Mouse (Mus musculus) erythroblast, embryonic 14.5 days (primary cell): Measurements from ENCODE around the gene Ksr1. TPM values are rescaled to one million over a fixed set of nuclear protein-coding genes. Genes with fewer than 3 reads are reported as not detected.
A peak's percentile ranks its signal among the peaks of the same experiment; 100 is the strongest.

ENCODE experiments used
- H3K27me3 ChIP-seq: 2 replicates; pipeline ENCODE4 v1.6.1; 2012; ENCODE audit warnings: inconsistent platforms; ENCODE audit not compliant: control insufficient read depth
- H3K36me3 ChIP-seq: 2 replicates; pipeline ENCODE4 v1.6.1; 2012; ENCODE audit warnings: mild to moderate bottlenecking, inconsistent platforms; ENCODE audit not compliant: control insufficient read depth
- H3K4me1 ChIP-seq: 2 replicates; pipeline ENCODE4 v1.6.1; 2012; ENCODE audit warnings: inconsistent platforms; ENCODE audit not compliant: control insufficient read depth
- H3K4me3 ChIP-seq: replicated peaks from 2 replicates; pipeline ENCODE3; 2012; ENCODE audit warnings: moderate library complexity, mild to moderate bottlenecking, inconsistent platforms
- H3K9me3 ChIP-seq: 2 replicates; pipeline ENCODE4 v1.6.1; 2012; ENCODE audit warnings: low read length, inconsistent platforms, mixed read lengths; ENCODE audit not compliant: control insufficient read depth
- GATA1 ChIP-seq: IDR thresholded peaks from 2 replicates; pipeline ENCODE4 v1.6.1; 2012; ENCODE audit warnings: low read length, inconsistent platforms, mixed read lengths
- TAL1 ChIP-seq: IDR thresholded peaks from 3 replicates; pipeline ENCODE4 v1.6.1; 2012; ENCODE audit warnings: low read length, inconsistent platforms, mixed read lengths
- polyA plus RNA-seq: library from polyadenylated mRNA; stranded (reverse); fragments of >175 nt; gene quantifications from 2 replicates; pipeline ENCODE4 v1.2.3, GENCODE M21; 2012

Gene Ksr1
- polyA plus RNA-seq, 1 experiment, result 4.4 TPM

GRCm38 (mm10) chr11:79152696-79153095 lies 6.5 kb upstream of the Ksr1 start:
- Histone ChIP-seq H3K27me3 (no peaks in the 10 kb centered on the region), H3K4me1 (peaks cover 2% of the 10 kb centered on the region), H3K9me3 (no peaks in the 10 kb centered on the region), H3K36me3 (no peaks in the 10 kb centered on the region), H3K4me3 (no peak overlapping the region)
- TF ChIP-seq GATA1 (no peak), TAL1 (no peak)

GRCm38 (mm10) chr11:79151874-79152273 lies 5.7 kb upstream of the Ksr1 start:
- H3K9me3 ChIP-seq, result no peaks in the 10 kb centered on the region
- no peak overlapping the region for H3K4me3 ChIP-seq
- no peaks in the 10 kb centered on the region for H3K27me3 ChIP-seq
- peaks cover 2% of the 10 kb centered on the region for H3K4me1 ChIP-seq
- no peaks in the 10 kb centered on the region for H3K36me3 ChIP-seq
- TF ChIP-seq GATA1 (no peak), TAL1 (no peak)

DNA sequence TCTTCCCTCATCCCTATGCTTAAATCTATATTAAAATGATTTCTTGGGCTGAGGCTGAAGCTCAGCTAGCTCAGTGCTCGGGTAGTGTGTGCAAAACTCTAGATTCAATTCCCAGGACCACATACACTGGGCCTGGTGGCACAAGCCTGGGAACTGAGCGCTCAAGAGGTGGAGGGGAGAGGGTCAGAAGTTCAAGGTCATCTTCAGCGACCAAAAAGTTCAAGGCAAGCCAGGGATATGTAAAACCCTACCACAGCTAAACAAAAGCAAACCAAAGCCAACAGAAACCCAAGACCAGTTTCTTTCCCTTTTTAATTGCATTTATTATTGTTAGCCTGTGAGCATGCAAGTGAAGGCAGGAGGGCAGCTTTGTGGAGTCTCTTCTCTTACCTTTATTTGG lies 4.1 kb upstream of the Ksr1 start:
- no peak for TF ChIP-seq TAL1
- TF ChIP-seq GATA1, result no peak
- Histone ChIP-seq H3K9me3 (no peaks in the 10 kb centered on the region), H3K4me3 (no peak overlapping the region), H3K36me3 (no peaks in the 10 kb centered on the region), H3K4me1 (peaks cover 18% of the 10 kb centered on the region), H3K27me3 (peaks cover 14% of the 10 kb centered on the region)

DNA sequence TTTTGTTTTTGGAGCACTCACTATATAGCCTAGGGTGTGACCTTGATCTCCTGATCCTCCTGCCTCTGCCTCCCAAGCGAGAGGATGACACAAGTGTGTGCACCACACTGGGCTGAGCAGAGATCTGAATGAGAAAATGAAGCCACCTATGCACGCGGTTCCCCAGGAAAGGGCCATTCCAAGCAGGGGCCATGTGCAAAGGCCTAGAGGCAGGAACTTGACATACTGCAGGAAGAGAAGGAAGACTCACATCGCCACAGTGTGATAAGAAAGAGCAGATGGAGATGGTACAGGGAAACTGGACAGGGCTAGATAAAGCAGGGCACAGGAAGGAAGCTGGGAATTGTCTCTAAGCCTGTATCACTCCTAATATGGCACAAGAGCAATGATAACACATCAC lies 3.1 kb upstream of the Ksr1 start:
- TF ChIP-seq TAL1, result no peak
- no peak for TF ChIP-seq GATA1
- Histone ChIP-seq H3K4me1 (peaks cover 22% of the 10 kb centered on the region), H3K4me3 (no peak overlapping the region), H3K36me3 (no peaks in the 10 kb centered on the region), H3K27me3 (peaks cover 19% of the 10 kb centered on the region), H3K9me3 (no peaks in the 10 kb centered on the region)

GRCm38 (mm10) chr11:79148783-79149182 lies 2.6 kb upstream of the Ksr1 start:
- H3K36me3 ChIP-seq, result no peaks in the 10 kb centered on the region
- H3K4me3 ChIP-seq, result no peak overlapping the region
- peaks cover 19% of the 10 kb centered on the region for H3K27me3 ChIP-seq
- TF ChIP-seq GATA1 (no peak), TAL1 (no peak)
- H3K9me3 ChIP-seq, result no peaks in the 10 kb centered on the region
- H3K4me1 ChIP-seq, result peaks cover 22% of the 10 kb centered on the region

GRCm38 (mm10) chr11:79145283-79146265 lies 633 bp downstream of the Ksr1 start:
- Histone ChIP-seq H3K4me3 (peak overlapping the region; percentile 81), H3K36me3 (no peaks in the 10 kb centered on the region), H3K27me3 (peaks cover 19% of the 10 kb centered on the region), H3K4me1 (peaks cover 33% of the 10 kb centered on the region), H3K9me3 (no peaks in the 10 kb centered on the region)
- no peak for TF ChIP-seq GATA1
- no peak for TF ChIP-seq TAL1

- Histone ChIP-seq H3K27me3 (peaks cover 19% of the 10 kb centered on the region), H3K4me1 (peaks cover 33% of the 10 kb centered on the region), H3K36me3 (no peaks in the 10 kb centered on the region), H3K9me3 (no peaks in the 10 kb centered on the region), H3K4me3 (peak overlapping the region; percentile 81)
- TF ChIP-seq GATA1, result no peak
- no peak for TF ChIP-seq TAL1
Observed at GRCm38 (mm10) chr11:79144741-79145140, 1.5 kb downstream of the Ksr1 start.

DNA sequence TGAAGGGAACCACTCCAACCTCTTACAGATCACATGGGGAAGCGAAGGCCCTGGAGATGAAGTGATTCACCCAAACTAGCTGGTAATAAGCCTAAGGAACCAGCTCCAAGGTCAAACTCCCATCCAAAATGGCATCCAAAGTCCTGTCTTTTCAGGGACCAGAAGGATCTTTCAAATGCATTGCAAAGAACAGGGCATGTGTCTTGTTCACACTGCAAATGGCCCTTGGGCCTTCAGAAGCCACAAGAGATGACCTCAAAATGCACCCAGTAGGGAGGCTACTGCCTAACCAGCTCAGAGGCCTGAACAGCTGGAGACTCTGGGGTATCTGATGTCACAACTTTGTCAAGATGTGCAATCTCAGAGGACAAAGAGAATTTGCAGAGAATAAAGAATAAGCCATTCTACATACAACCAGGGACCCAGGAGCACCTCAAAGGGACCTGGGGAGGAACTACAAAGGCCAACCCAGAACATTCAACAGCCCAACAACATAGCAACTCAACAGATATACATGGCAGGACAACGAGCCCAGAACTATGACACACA lies 2.1 kb downstream of the Ksr1 start:
- TF ChIP-seq GATA1 (no peak), TAL1 (no peak)
- no peak overlapping the region for H3K4me3 ChIP-seq
- H3K27me3 ChIP-seq, result peaks cover 19% of the 10 kb centered on the region
- H3K36me3 ChIP-seq, result no peaks in the 10 kb centered on the region
- H3K9me3 ChIP-seq, result no peaks in the 10 kb centered on the region
- H3K4me1 ChIP-seq, result peaks cover 33% of the 10 kb centered on the region

DNA sequence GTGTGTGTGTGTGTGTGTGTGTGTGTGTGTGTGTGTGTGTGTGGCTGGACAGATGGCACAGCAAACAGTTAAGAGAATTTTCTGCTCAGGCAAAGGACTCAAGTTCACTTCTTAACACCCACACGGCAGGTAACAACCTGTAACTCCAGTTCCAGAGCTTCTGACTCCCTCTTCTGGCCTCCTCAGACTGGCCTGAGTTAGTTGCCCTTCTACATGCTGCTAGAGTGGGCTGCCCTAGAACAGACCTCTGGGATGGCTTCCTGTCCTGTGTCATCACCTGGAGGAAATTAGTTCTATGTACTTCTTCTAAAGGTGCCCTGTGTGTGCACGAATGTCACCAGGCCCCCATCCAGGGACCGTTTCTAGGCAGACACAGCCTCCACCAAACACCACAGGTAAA lies 2.9 kb downstream of the Ksr1 start:
- no peaks in the 10 kb centered on the region for H3K9me3 ChIP-seq
- H3K4me1 ChIP-seq, result peaks cover 33% of the 10 kb centered on the region
- no peaks in the 10 kb centered on the region for H3K36me3 ChIP-seq
- H3K27me3 ChIP-seq, result peaks cover 19% of the 10 kb centered on the region
- TF ChIP-seq TAL1 (no peak), GATA1 (no peak)
- H3K4me3 ChIP-seq, result no peak overlapping the region
